Comparison of ENCODE assay signal across 24 mouse cellular contexts in genomic region chr14:121481591-121481990, GRCm38 (mm10). TPM values are rescaled to one million over a fixed set of nuclear protein-coding genes. Genes with fewer than 3 reads are reported as not detected.
DNase-seq lines count a peak whose midpoint lies in the region; ATAC-seq lines count a peak whose summit lies in the region.
"Had no signal": no experiment of that assay in that cellular context is flagged by ENCODE, and none has a peak within 500 bp of the region (broad histone marks: within the 10 kb centered on the region; RNA-seq: fewer than 3 reads in every experiment).

No protein-coding gene starts in this region.

- H3K4me3 ChIP-seq in kidney, embryonic 16.5 days (ENCODE audit: low read length) = no peak overlapping the region
- H3K4me3 ChIP-seq: embryonic facial prominence, embryonic 10.5 days; embryonic facial prominence, embryonic 12.5 days; forebrain, embryonic 13.5 days; forebrain, embryonic 15.5 days had no signal

- H3K36me3 ChIP-seq in kidney, embryonic 16.5 days (ENCODE audit: insufficient read depth, low read length) = no peaks in the 10 kb centered on the region
- H3K36me3 ChIP-seq: embryonic facial prominence, embryonic 10.5 days; embryonic facial prominence, embryonic 12.5 days; forebrain, embryonic 15.5 days; G1E had no signal

- DNase-seq in adrenal gland, adult (ENCODE audit: inconsistent age in 2 of 2, low spot score in 1 of 2) = peak; percentile 38 to 43
- no peak for DNase-seq in adrenal gland, adult 8-10 months
- DNase-seq in kidney, postnatal 25 days = peak; percentile 18 to 55
- peak; percentile 14 for DNase-seq in retina, postnatal 1 day
- no peak for DNase-seq in retina, embryonic 14.5 days (ENCODE audit: low spot score)
- DNase-seq: B cell, adult 2 months; cerebellum, adult 11-12 months; cerebellum, adult 2 months; cerebellum, adult 9-10 months; cerebellum, postnatal 10 days; cerebellum, postnatal 25 days; forebrain, postnatal 0 days had no signal

- no peak for ATAC-seq in kidney, embryonic 16.5 days (ENCODE audit: low FRiP score, low TSS enrichment)
- ATAC-seq: activated CD4-positive, CD25-positive, alpha-beta regulatory T cell, adult 4 months; CD4-positive, CD25-positive, alpha-beta regulatory T cell, adult 4 months; forebrain, embryonic 13.5 days; forebrain, embryonic 15.5 days; forebrain, postnatal 0 days; Patski had no signal

- no peak overlapping the region for H3K4me2 ChIP-seq in kidney, embryonic 16.5 days (replicated peaks; ENCODE audit: low read depth, low read length)
- H3K4me2 ChIP-seq: embryonic facial prominence, embryonic 12.5 days; forebrain, embryonic 13.5 days; forebrain, embryonic 15.5 days had no signal

- no peaks in the 10 kb centered on the region for H3K9me3 ChIP-seq in kidney, embryonic 16.5 days (ENCODE audit: low read length)
- H3K9me3 ChIP-seq: embryonic facial prominence, embryonic 10.5 days; embryonic facial prominence, embryonic 12.5 days; forebrain, embryonic 13.5 days; forebrain, embryonic 15.5 days; G1E had no signal

- H3K9ac ChIP-seq in kidney, embryonic 16.5 days (replicated peaks; ENCODE audit: low read length) = no peak overlapping the region
- H3K9ac ChIP-seq: embryonic facial prominence, embryonic 12.5 days; forebrain, embryonic 13.5 days; forebrain, embryonic 15.5 days; forebrain, postnatal 0 days had no signal

- H3K4me1 ChIP-seq in kidney, embryonic 16.5 days (ENCODE audit: insufficient read depth, low read length) = no peaks in the 10 kb centered on the region
- H3K4me1 ChIP-seq: embryonic facial prominence, embryonic 12.5 days; forebrain, embryonic 13.5 days; forebrain, embryonic 15.5 days had no signal

- H3K27ac ChIP-seq in kidney, embryonic 16.5 days (ENCODE audit: low read length) = no peak overlapping the region
- H3K27ac ChIP-seq: embryonic facial prominence, embryonic 10.5 days; embryonic facial prominence, embryonic 12.5 days; forebrain, embryonic 13.5 days; forebrain, embryonic 15.5 days had no signal

- no peaks in the 10 kb centered on the region for H3K27me3 ChIP-seq in kidney, embryonic 16.5 days (ENCODE audit: insufficient read depth, low read length)
- H3K27me3 ChIP-seq: CH12.LX; embryonic facial prominence, embryonic 12.5 days; forebrain, embryonic 13.5 days; forebrain, embryonic 15.5 days; Patski had no signal

- WGBS in kidney, embryonic 16.5 days = 92% methylated on average over 2 of the region's 2 CpGs

RNA-seq across cellular contexts. Expression of gene Slc15a1, which starts 23.5 kb away (rescaled TPM):
- under 1 TPM in 2 of 4 experiments, not detected in 2; 0.14 to 0.20 TPM for total RNA-seq in adrenal gland, adult 8-10 months (2022)
- polyA plus RNA-seq in kidney, embryonic 16.5 days (2015; fragmentation: Nextera tagmentation; extraction: Ambion mirVana) = 0.49 and 0.76 TPM in 2 replicates
- total RNA-seq: adrenal gland, postnatal 36 days; forebrain, postnatal 0 days had no signal
- polyA plus RNA-seq: cerebellum, adult 2 months; forebrain, embryonic 11.5 days; forebrain, embryonic 13.5 days; forebrain, embryonic 15.5 days; G1E had no signal

Comparison
In these comparisons a context has a peak if more than half of its experiments do, and no peak if none do; other contexts are left out.
1. DNase-seq: peak in adrenal gland, adult (2 of 2), kidney, postnatal 25 days (2 of 2) and retina, postnatal 1 day (single experiment); none in adrenal gland, adult 8-10 months (single experiment) and retina, embryonic 14.5 days (single experiment).